Mouse (Mus musculus) brain, embryonic 14.5 days (tissue): ENCODE measurements at regions not wholly inside any gene's neighbourhood (a gene's known extent, or its start where the extent isn't known, plus 50 kb on each side); places are given as distances from the start of the nearest gene placed in this dataset.
"Not testable (repeated sequence)": the region's sequence is repeated elsewhere in the genome, so short reads cannot be mapped to it uniquely, and the experiment has no call there.

Source experiments
- DNase-seq: peaks from one replicate; pipeline ENCODE4 v3.0.0-alpha.2; 2011; ENCODE audit warnings: low read depth
- CTCF ChIP-seq: fragments of 200-500 bp; IDR thresholded peaks from 2 replicates; pipeline ENCODE4 v1.5.1; 2012; ENCODE audit warnings: inconsistent platforms, mild to moderate bottlenecking, moderate library complexity, borderline replicate concordance; ENCODE audit not compliant: insufficient read depth, insufficient read length; ENCODE audit errors: extremely low read depth
- POLR2A ChIP-seq: fragments of 200-500 bp; IDR thresholded peaks from 2 replicates; pipeline ENCODE4 v1.6.1; 2012; ENCODE audit warnings: mild to moderate bottlenecking, inconsistent platforms, borderline replicate concordance; ENCODE audit not compliant: poor library complexity, insufficient read depth, insufficient read length, severe bottlenecking; ENCODE audit errors: extremely low read depth

- TF ChIP-seq POLR2A (no peak), CTCF (peak; percentile 23; the same call in 1 of the 2 replicates)
Measured at GRCm38 (mm10) chrX:15322207-15322839, 1111.4 kb downstream of the H2al1n start.

GRCm38 (mm10) chrX:15322958-15323357 is 1112.0 kb downstream of the H2al1n start:
- TF ChIP-seq POLR2A (no peak), CTCF (no peak)
- DNase-seq: no peak

More at GRCm38 (mm10) chrX:15322207-15322839, 1111.4 kb downstream of the H2al1n start:
- peak; percentile 55 for DNase-seq

GRCm38 (mm10) chrX:15365135-15365534 is 1154.2 kb downstream of the H2al1n start:
- DNase-seq: not testable (repeated sequence)
